Mouse (Mus musculus) right cerebral cortex, postnatal 25 days (tissue): ENCODE measurements around the gene Atf7ip.

Experiments used
- DNase-seq: peaks from one replicate; pipeline ENCODE4 v3.0.0; 2022

The Atf7ip gene

GRCm38 (mm10) chr6:136525567-136525966 is 19.6 kb downstream of the Atf7ip start:
- no peak for DNase-seq

GRCm38 (mm10) chr6:136529156-136529555 is 23.2 kb downstream of the Atf7ip start:
- DNase-seq = no peak

- no peak for DNase-seq
These were observed 25.8 kb downstream of the Atf7ip start for GRCm38 (mm10) chr6:136531792-136532230.

- no peak for DNase-seq
These were observed 26.7 kb downstream of the Atf7ip start for GRCm38 (mm10) chr6:136532535-136533291.

GRCm38 (mm10) chr6:136533804-136534203 is 27.8 kb downstream of the Atf7ip start:
- DNase-seq = no peak

GRCm38 (mm10) chr6:136534444-136534843 is 28.5 kb downstream of the Atf7ip start:
- no peak for DNase-seq

- DNase-seq = no peak
These were observed 29.2 kb downstream of the Atf7ip start for GRCm38 (mm10) chr6:136535176-136535575.

- DNase-seq = no peak
These were observed 30.2 kb downstream of the Atf7ip start for GRCm38 (mm10) chr6:136536121-136536520.

GRCm38 (mm10) chr6:136541350-136541749 is 35.4 kb downstream of the Atf7ip start:
- no peak for DNase-seq

GRCm38 (mm10) chr6:136542105-136542504 is 36.1 kb downstream of the Atf7ip start:
- no peak for DNase-seq

- DNase-seq = no peak
These were observed 37.2 kb downstream of the Atf7ip start for GRCm38 (mm10) chr6:136543164-136543563.

GRCm38 (mm10) chr6:136545284-136545870 is 39.4 kb downstream of the Atf7ip start:
- DNase-seq = no peak

GRCm38 (mm10) chr6:136546286-136546685 is 40.3 kb downstream of the Atf7ip start:
- no peak for DNase-seq

- no peak for DNase-seq
These were observed 41.0 kb downstream of the Atf7ip start for GRCm38 (mm10) chr6:136546987-136547386.

GRCm38 (mm10) chr6:136548041-136548770 is 42.2 kb downstream of the Atf7ip start:
- peak; percentile 69 for DNase-seq

- DNase-seq = no peak
These were observed 42.8 kb downstream of the Atf7ip start for GRCm38 (mm10) chr6:136548796-136549195.

- DNase-seq = no peak
These were observed 43.6 kb downstream of the Atf7ip start for GRCm38 (mm10) chr6:136549606-136550005.

GRCm38 (mm10) chr6:136550596-136551304 is 44.8 kb downstream of the Atf7ip start:
- no peak for DNase-seq

GRCm38 (mm10) chr6:136551550-136552109 is 45.7 kb downstream of the Atf7ip start:
- no peak for DNase-seq

GRCm38 (mm10) chr6:136553156-136553555 is 47.2 kb downstream of the Atf7ip start:
- no peak for DNase-seq

- DNase-seq = no peak
These were observed 48.0 kb downstream of the Atf7ip start for GRCm38 (mm10) chr6:136553767-136554569.
